Mouse (Mus musculus): ENCODE data around the gene Aox1.

DNA sequence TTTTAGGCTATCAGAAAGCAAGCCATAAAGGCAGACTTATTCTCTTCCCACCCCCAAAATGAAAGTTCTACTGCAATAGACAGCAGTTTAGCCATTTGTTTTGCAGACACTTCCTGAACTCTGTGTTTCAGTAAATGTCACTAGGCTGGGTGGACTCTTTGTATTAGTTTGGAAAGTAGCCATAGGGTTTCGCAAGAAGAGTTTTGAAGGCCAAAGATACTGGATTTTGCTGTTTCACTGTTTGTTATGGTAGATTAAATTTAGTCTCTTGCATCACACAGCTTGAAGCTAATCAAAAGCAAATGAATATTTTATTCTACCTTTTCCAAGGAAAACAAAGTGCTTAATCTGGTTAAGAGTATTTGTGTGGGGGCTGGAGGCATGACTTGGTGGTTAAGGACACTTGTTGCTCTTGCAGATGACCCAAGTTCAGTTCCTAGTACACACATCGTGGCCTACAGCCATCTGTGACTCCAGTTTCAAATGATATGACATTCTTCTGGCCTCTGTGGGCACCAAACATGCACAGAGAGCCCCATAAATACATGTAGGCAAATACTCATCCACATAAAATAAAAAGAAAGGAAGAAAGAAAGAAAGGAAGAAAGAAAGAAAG lies 71.9 kb downstream of the Aox1 start:
- TF ChIP-seq CTCF (IDR thresholded peaks at IDR 0.05; ENCODE audit: low read depth), result no peak
- no peak for TF ChIP-seq EP300 (IDR thresholded peaks at IDR 0.05; ENCODE audit: low read depth)

All from liver, embryonic 14.5 days (tissue).